In the genomic region with DNA sequence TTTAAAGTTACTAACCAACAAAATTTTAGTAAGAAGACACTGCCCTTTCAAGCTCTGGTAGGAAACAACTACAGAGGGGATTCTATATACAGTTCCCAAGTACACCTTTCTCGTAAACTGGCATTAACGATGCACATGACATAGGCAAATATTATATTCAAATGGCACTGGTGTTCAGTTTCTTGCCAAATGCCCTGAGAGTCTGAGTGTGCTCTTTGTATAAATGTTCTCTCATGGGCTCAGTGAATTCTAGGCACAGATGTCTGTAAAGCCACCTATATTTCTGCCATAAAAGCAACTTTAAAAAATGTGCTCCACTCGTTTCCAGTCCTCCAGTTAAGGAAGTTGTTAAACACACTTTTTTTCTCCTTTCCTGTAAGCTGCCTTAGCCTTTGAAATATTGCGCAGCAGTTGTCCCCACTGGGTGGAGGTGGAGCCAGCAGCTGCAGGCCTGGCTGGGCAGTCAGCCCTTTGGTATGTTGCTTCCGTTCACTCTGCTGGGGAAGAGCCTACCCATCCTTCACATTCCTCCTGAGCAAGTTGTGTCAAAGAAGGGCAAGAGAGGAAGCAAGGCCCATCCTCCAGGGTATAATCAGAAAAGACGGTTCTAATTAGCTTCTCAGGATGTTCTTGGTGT, we compare ENCODE assay signal across 8 mouse cellular contexts.
DNase-seq lines count a peak whose midpoint lies in the region; ATAC-seq and TF ChIP-seq lines count a peak whose summit lies in the region.

No protein-coding gene starts in this region.

- H3K9ac ChIP-seq in liver, postnatal 0 days (replicated peaks) = no peak overlapping the region

- TF ChIP-seq EP300 in liver, postnatal 0 days (IDR thresholded peaks at IDR 0.05; ENCODE audit: low read depth) = no peak

- H3K9me3 ChIP-seq in embryonic facial prominence, embryonic 10.5 days = no peaks in the 10 kb centered on the region
- H3K9me3 ChIP-seq in liver, postnatal 0 days (ENCODE audit: low read length) = no peaks in the 10 kb centered on the region

- intact Hi-C loops in left cerebral cortex, postnatal 14 days (cut with DNase I) = no loop called here

- H3K27ac ChIP-seq in embryonic facial prominence, embryonic 10.5 days (replicated peaks) = no peak overlapping the region
- no peak overlapping the region for H3K27ac ChIP-seq in liver, postnatal 0 days (ENCODE audit: low read depth)

- TF ChIP-seq CTCF in liver, postnatal 0 days (IDR thresholded peaks at IDR 0.05; ENCODE audit: low read depth) = no peak

- no peaks in the 10 kb centered on the region for H3K36me3 ChIP-seq in embryonic facial prominence, embryonic 10.5 days (replicated peaks)
- H3K36me3 ChIP-seq in liver, postnatal 0 days (replicated peaks; ENCODE audit: insufficient read depth, low read length) = no peaks in the 10 kb centered on the region

- 46% methylated on average over 6 of the region's 6 CpGs for WGBS in embryonic facial prominence, embryonic 10.5 days
- WGBS in liver, postnatal 0 days (ENCODE audit: insufficient replicate concordance) = 23% methylated on average over 6 of the region's 6 CpGs

- H3K27me3 ChIP-seq in embryonic facial prominence, embryonic 10.5 days (replicated peaks; ENCODE audit: low read depth, poor library complexity, severe bottlenecking) = no peaks in the 10 kb centered on the region
- H3K27me3 ChIP-seq in liver, postnatal 0 days (ENCODE audit: insufficient read depth, low read length) = no peaks in the 10 kb centered on the region

- ATAC-seq in hematopoietic stem cell, adult 5-6 weeks (replicated peaks in 1 of 2; ENCODE audit: insufficient read depth in 1 of 2, low FRiP score in 2 of 2, low TSS enrichment in 1 of 2, low read depth in 1 of 2, poor library complexity in 2 of 2, severe bottlenecking in 2 of 2) = peak; percentile 78 to 83
- peak; percentile 62; the same call in 1 of the 2 replicates for ATAC-seq in liver, postnatal 0 days

- no peak overlapping the region for H3K4me2 ChIP-seq in liver, postnatal 0 days (ENCODE audit: low read depth, low read length)

- DNase-seq in adrenal gland, adult (ENCODE audit: inconsistent age in 2 of 2, low spot score in 1 of 2) = peak; percentile 34 to 63
- DNase-seq in adrenal gland, postnatal 4 days (ENCODE audit: low spot score in 2 of 2) = no peak
- peak; percentile 27 for DNase-seq in embryonic facial prominence, embryonic 10.5 days (ENCODE audit: low spot score)
- DNase-seq in liver, postnatal 0 days = peak; percentile 39
- no peak for DNase-seq in cerebellum, postnatal 4 days (ENCODE audit: low spot score in 2 of 2)
- no peak for DNase-seq in left cerebral cortex, postnatal 14 days (ENCODE audit: low spot score in 2 of 2)
- DNase-seq in cerebellum, adult 9-11 months = no peak

- peaks cover 17% of the 10 kb centered on the region for H3K4me1 ChIP-seq in embryonic facial prominence, embryonic 10.5 days
- peaks cover 3% of the 10 kb centered on the region; the same call in 1 of the 2 replicates for H3K4me1 ChIP-seq in liver, postnatal 0 days (ENCODE audit: insufficient read depth)

- H3K4me3 ChIP-seq in embryonic facial prominence, embryonic 10.5 days = no peak overlapping the region
- H3K4me3 ChIP-seq in liver, postnatal 0 days (ENCODE audit: low read depth, low read length) = no peak overlapping the region

Comparison
In these comparisons a context has a peak if more than half of its experiments do, and no peak if none do; other contexts are left out.
1. DNase-seq: peak in adrenal gland, adult (2 of 2), embryonic facial prominence, embryonic 10.5 days (single experiment) and liver, postnatal 0 days (single experiment); none in adrenal gland, postnatal 4 days (0 of 2), cerebellum, postnatal 4 days (0 of 2), left cerebral cortex, postnatal 14 days (0 of 2) and cerebellum, adult 9-11 months (single experiment).